Mouse (Mus musculus): ENCODE results near the gene Cib1. TPM values are rescaled to one million over a fixed set of nuclear protein-coding genes. Genes with fewer than 3 reads are reported as not detected.

Cib1 gene
- total RNA-seq, 2 experiments from 2014 or later = 23.8 to 25.2 TPM

GRCm38 (mm10) chr7:80203638-80204096 is 28.9 kb downstream of the Cib1 start:
- no peak for DNase-seq (ENCODE audit: extremely low spot score in 1 of 2, low spot score in 1 of 2)

GRCm38 (mm10) chr7:80202961-80203360 is 29.7 kb downstream of the Cib1 start:
- DNase-seq (ENCODE audit: extremely low spot score in 1 of 2, low spot score in 1 of 2) = no peak

GRCm38 (mm10) chr7:80201888-80202540 is 30.6 kb downstream of the Cib1 start:
- no peak for DNase-seq (ENCODE audit: extremely low spot score in 1 of 2, low spot score in 1 of 2)

- no peak for DNase-seq (ENCODE audit: extremely low spot score in 1 of 2, low spot score in 1 of 2)
Observed at GRCm38 (mm10) chr7:80200963-80201539, 31.6 kb downstream of the Cib1 start.

- DNase-seq (ENCODE audit: extremely low spot score in 1 of 2, low spot score in 1 of 2) = no peak
Observed at GRCm38 (mm10) chr7:80200588-80200945, 32.0 kb downstream of the Cib1 start.

GRCm38 (mm10) chr7:80199851-80200587 is 32.6 kb downstream of the Cib1 start:
- DNase-seq (ENCODE audit: extremely low spot score in 1 of 2, low spot score in 1 of 2) = no peak

- no peak for DNase-seq (ENCODE audit: extremely low spot score in 1 of 2, low spot score in 1 of 2)
Observed at GRCm38 (mm10) chr7:80199286-80199685, 33.3 kb downstream of the Cib1 start.

- no peak for DNase-seq (ENCODE audit: extremely low spot score in 1 of 2, low spot score in 1 of 2)
Observed at GRCm38 (mm10) chr7:80198863-80199262, 33.8 kb downstream of the Cib1 start.

GRCm38 (mm10) chr7:80197941-80198778 is 34.5 kb downstream of the Cib1 start:
- peak; percentile 52 to 59 for DNase-seq (ENCODE audit: extremely low spot score in 1 of 2, low spot score in 1 of 2)

GRCm38 (mm10) chr7:80197371-80197770 is 35.2 kb downstream of the Cib1 start:
- DNase-seq (ENCODE audit: extremely low spot score in 1 of 2, low spot score in 1 of 2) = no peak

GRCm38 (mm10) chr7:80195576-80196263 is 36.9 kb downstream of the Cib1 start:
- no peak for DNase-seq (ENCODE audit: extremely low spot score in 1 of 2, low spot score in 1 of 2)

GRCm38 (mm10) chr7:80195146-80195545 is 37.5 kb downstream of the Cib1 start:
- DNase-seq (ENCODE audit: extremely low spot score in 1 of 2, low spot score in 1 of 2) = no peak

- DNase-seq (ENCODE audit: extremely low spot score in 1 of 2, low spot score in 1 of 2) = no peak
Observed at GRCm38 (mm10) chr7:80193941-80194739, 38.5 kb downstream of the Cib1 start.

- peak in 1 of 2 experiments; percentile 61 for DNase-seq (ENCODE audit: extremely low spot score in 1 of 2, low spot score in 1 of 2)
Observed at GRCm38 (mm10) chr7:80192226-80193061, 40.2 kb downstream of the Cib1 start.

- no peak for DNase-seq (ENCODE audit: extremely low spot score in 1 of 2, low spot score in 1 of 2)
Observed at GRCm38 (mm10) chr7:80191455-80191854, 41.2 kb downstream of the Cib1 start.

GRCm38 (mm10) chr7:80189147-80189933 is 43.3 kb downstream of the Cib1 start:
- DNase-seq (ENCODE audit: extremely low spot score in 1 of 2, low spot score in 1 of 2) = no peak

- no peak for DNase-seq (ENCODE audit: extremely low spot score in 1 of 2, low spot score in 1 of 2)
Observed at GRCm38 (mm10) chr7:80188579-80189125, 44.0 kb downstream of the Cib1 start.
